Mouse (Mus musculus): ENCODE data around the gene Dbil5.

DNA sequence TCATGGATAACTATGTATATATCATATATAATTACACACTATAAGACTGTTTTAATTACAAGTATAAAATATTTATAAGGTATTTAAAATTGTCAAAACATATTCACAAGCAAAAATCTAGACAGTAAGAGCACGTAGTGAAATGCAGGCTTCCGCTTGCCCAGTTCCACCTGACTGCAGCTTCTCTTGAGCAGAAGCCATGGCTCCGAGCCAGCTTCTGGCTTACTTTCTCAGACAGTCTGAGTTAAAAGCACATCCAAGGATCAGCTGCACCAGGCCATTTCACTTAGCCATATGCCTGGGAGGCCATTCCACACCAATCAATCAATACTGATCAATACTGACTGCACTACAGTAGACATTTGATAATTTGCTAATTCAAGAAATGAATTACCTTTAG is 48.4 kb upstream of the Dbil5 start:
- TF ChIP-seq CTCF (IDR thresholded peaks at IDR 0.05; ENCODE audit: control insufficient read depth, insufficient read depth, insufficient replicate concordance, low read depth, low read length) (no peak), POLR2A (IDR thresholded peaks at IDR 0.05; ENCODE audit: control insufficient read depth, low read depth, low read length) (no peak)

Data from testis, adult 2 months (tissue).